Comparison of ENCODE assay signal across 10 mouse cellular contexts in the genomic region with DNA sequence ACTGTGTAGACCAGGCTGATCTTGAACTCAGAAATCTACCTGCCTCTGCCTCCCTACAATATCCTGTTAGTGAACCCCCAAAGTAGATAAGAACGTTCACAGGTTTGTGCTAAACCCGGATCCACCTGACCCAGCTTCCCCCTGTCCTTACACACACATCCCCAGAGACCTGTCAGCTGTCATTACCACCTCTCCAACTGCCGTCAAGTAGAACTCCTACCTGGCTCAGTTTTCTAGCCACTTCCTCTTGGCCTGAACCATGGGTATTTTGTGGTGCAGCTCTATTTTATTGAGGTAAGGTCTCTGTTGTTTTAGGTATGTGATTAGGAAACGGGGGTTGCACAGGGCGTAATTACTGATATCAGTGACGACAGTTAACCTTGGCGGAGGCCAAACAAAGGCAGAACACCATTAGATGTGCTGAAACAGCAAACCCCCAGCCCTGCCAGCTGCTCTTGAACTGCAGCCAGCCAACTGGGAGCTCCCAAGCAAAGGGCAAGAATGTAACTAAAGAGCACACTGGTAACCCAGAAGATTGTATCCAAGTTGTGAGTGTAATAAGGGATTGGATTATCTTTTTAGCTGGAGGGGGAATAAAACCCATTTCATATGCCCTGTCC. TPM values are rescaled to one million over a fixed set of nuclear protein-coding genes. Genes with fewer than 3 reads are reported as not detected.
DNase-seq lines count a peak whose midpoint lies in the region; ATAC-seq and TF ChIP-seq lines count a peak whose summit lies in the region.
"Had no signal": no experiment of that assay in that cellular context is flagged by ENCODE, and none has a peak within 500 bp of the region (broad histone marks: within the 10 kb centered on the region; RNA-seq: fewer than 3 reads in every experiment).

No protein-coding gene starts in this region.

- peak; percentile 81 for DNase-seq in adrenal gland, adult 2 months
- no peak for DNase-seq in adrenal gland, adult 18-20 months (ENCODE audit: low spot score in 2 of 2)
- peak; percentile 48 for DNase-seq in left cerebral cortex, postnatal 4 days
- DNase-seq in left cerebral cortex, adult 9 months (ENCODE audit: low spot score in 2 of 2): no peak
- DNase-seq in brain, embryonic 14.5 days (ENCODE audit: low read depth): peak; percentile 49
- DNase-seq in kidney, postnatal 25 days: peak; percentile 67 to 81
- DNase-seq: cerebellum, adult 18-20 months had no signal

- H3K4me1 ChIP-seq in forebrain, embryonic 15.5 days: no peaks in the 10 kb centered on the region

- no peak overlapping the region for H3K27ac ChIP-seq in forebrain, embryonic 15.5 days (replicated peaks)

- no peak for TF ChIP-seq POLR2A in brain, embryonic 14.5 days (IDR thresholded peaks at IDR 0.05; ENCODE audit: borderline replicate concordance, extremely low read depth, insufficient read depth, insufficient read length, poor library complexity, severe bottlenecking)

- intact Hi-C loops in left cerebral cortex, postnatal 4 days (cut with DNase I): no loop called here

- no peak overlapping the region for H3K4me3 ChIP-seq in forebrain, embryonic 15.5 days

- H3K4me2 ChIP-seq in forebrain, embryonic 15.5 days (replicated peaks): no peak overlapping the region

- no peak for ATAC-seq in erythroblast, adult 5-6 weeks (replicated peaks; ENCODE audit: low FRiP score, poor library complexity, severe bottlenecking)
- ATAC-seq in forebrain, embryonic 15.5 days (replicated peaks): no peak

- no peaks in the 10 kb centered on the region for H3K9me3 ChIP-seq in forebrain, embryonic 15.5 days

- H3K27me3 ChIP-seq in forebrain, embryonic 15.5 days: no peaks in the 10 kb centered on the region

- H3K36me3 ChIP-seq in forebrain, embryonic 15.5 days: no peaks in the 10 kb centered on the region

- no peak overlapping the region for H3K9ac ChIP-seq in forebrain, embryonic 15.5 days (replicated peaks)

- WGBS in forebrain, embryonic 15.5 days: 65% methylated on average over 7 of the region's 7 CpGs

- no peak for TF ChIP-seq CTCF in brain, embryonic 14.5 days (IDR thresholded peaks at IDR 0.05; ENCODE audit: borderline replicate concordance, extremely low read depth, insufficient read depth, insufficient read length)

RNA-seq across cellular contexts. Expression of a gene that starts 21.0 kb away (rescaled TPM):
- 1 to 10 TPM; 4.3 to 4.4 TPM for total RNA-seq in adrenal gland, adult 2 months (2021)
- polyA plus RNA-seq in adrenal gland, adult 2 months (2012; rRNA removed): 0.98 and 1.2 TPM in 2 replicates
- 1 to 10 TPM; 3.7 to 6.6 TPM for total RNA-seq in adrenal gland, adult 18-20 months (2021)
- under 1 TPM in 1 of 2 experiments, not detected in 1; 0.10 TPM for total RNA-seq in left cerebral cortex, postnatal 4 days (2021)
- polyA plus RNA-seq in brain, embryonic 14.5 days (2012; rRNA removed): 0.01 TPM in 1 of 2 replicates, not detected in the other
- not detected in 2 replicates for total RNA-seq in erythroblast, adult 5-6 weeks (2015; ENCODE audit: low replicate concordance)
- 0.34 TPM in 1 of 2 replicates, not detected in the other for total RNA-seq in erythroblast, adult 5-6 weeks (2017; ENCODE audit: low replicate concordance)
- polyA plus RNA-seq in forebrain, embryonic 15.5 days (2015; fragmentation: Nextera tagmentation; extraction: Ambion mirVana): 0.15 and 0.17 TPM in 2 replicates

RNA-seq across cellular contexts. Expression of a gene that starts 34.8 kb away (rescaled TPM):
- total RNA-seq in adrenal gland, adult 2 months (2021): not detected
- not detected in 2 replicates for polyA plus RNA-seq in adrenal gland, adult 2 months (2012; rRNA removed)
- not detected for total RNA-seq in adrenal gland, adult 18-20 months (2021)
- total RNA-seq in left cerebral cortex, postnatal 4 days (2021): under 1 TPM; 0.58 to 0.64 TPM
- 0.14 and 0.29 TPM in 2 replicates for polyA plus RNA-seq in brain, embryonic 14.5 days (2012; rRNA removed)
- total RNA-seq in erythroblast, adult 5-6 weeks (2015; ENCODE audit: low replicate concordance): not detected in 2 replicates
- total RNA-seq in erythroblast, adult 5-6 weeks (2017; ENCODE audit: low replicate concordance): not detected in 2 replicates
- 0.23 and 0.66 TPM in 2 replicates for polyA plus RNA-seq in forebrain, embryonic 15.5 days (2015; fragmentation: Nextera tagmentation; extraction: Ambion mirVana)

RNA-seq across cellular contexts. Expression of a gene that starts 53.6 kb away (rescaled TPM):
- total RNA-seq in adrenal gland, adult 2 months (2021): under 1 TPM in 1 of 2 experiments, not detected in 1; 0.24 TPM
- 0.10 TPM in 1 of 2 replicates, not detected in the other for polyA plus RNA-seq in adrenal gland, adult 2 months (2012; rRNA removed)
- not detected for total RNA-seq in adrenal gland, adult 18-20 months (2021)
- 1 to 10 TPM; 6.1 to 7.2 TPM for total RNA-seq in left cerebral cortex, postnatal 4 days (2021)
- 6.9 and 7.5 TPM in 2 replicates for polyA plus RNA-seq in brain, embryonic 14.5 days (2012; rRNA removed)
- not detected in 2 replicates for total RNA-seq in erythroblast, adult 5-6 weeks (2015; ENCODE audit: low replicate concordance)
- total RNA-seq in erythroblast, adult 5-6 weeks (2017; ENCODE audit: low replicate concordance): not detected in 2 replicates
- 4.4 and 4.6 TPM in 2 replicates for polyA plus RNA-seq in forebrain, embryonic 15.5 days (2015; fragmentation: Nextera tagmentation; extraction: Ambion mirVana)
- polyA plus RNA-seq: liver, embryonic 16.5 days had no signal

Comparison
In these comparisons a context has a peak if more than half of its experiments do, and no peak if none do; other contexts are left out.
1. DNase-seq: peak in adrenal gland, adult 2 months (single experiment), left cerebral cortex, postnatal 4 days (single experiment), brain, embryonic 14.5 days (single experiment) and kidney, postnatal 25 days (2 of 2); none in adrenal gland, adult 18-20 months (0 of 2) and left cerebral cortex, adult 9 months (0 of 2).
2. RNA of a gene that starts 53.6 kb away (total RNA-seq): 6.1 to 7.2 TPM in left cerebral cortex, postnatal 4 days; 0.24 TPM in adrenal gland, adult 2 months, not detected in adrenal gland, adult 18-20 months and not detected in erythroblast, adult 5-6 weeks; every median in the first group is over 4 times any median in the second.